Mouse (Mus musculus) forebrain, embryonic 12.5 days (tissue): ENCODE results near the gene Ccp110. TPM values are rescaled to one million over a fixed set of nuclear protein-coding genes. Genes with fewer than 3 reads are reported as not detected.

Experiments used
- ATAC-seq: fragments of 200-750 bp; cut with Nextera tagmentation; 2 replicates; pipeline ENCODE4 v1.8.0; 2017; ENCODE audit warnings: moderate TSS enrichment; ENCODE audit not compliant: low FRiP score
- H3K27ac ChIP-seq: fragments of 300-500 bp; sonication (generic); 2 replicates; pipeline ENCODE4 v1.5.1; 2016; ENCODE audit warnings: mild to moderate bottlenecking
- H3K27me3 ChIP-seq: fragments of 300-500 bp; sonication (generic); 2 replicates; pipeline ENCODE4 v1.6.1; 2016; ENCODE audit warnings: mild to moderate bottlenecking
- H3K36me3 ChIP-seq: fragments of 300-500 bp; sonication (generic); replicated peaks from 2 replicates; pipeline ENCODE4 v1.6.1; 2016; ENCODE audit warnings: mild to moderate bottlenecking
- H3K4me1 ChIP-seq: fragments of 300-500 bp; sonication (generic); 2 replicates; pipeline ENCODE4 v1.6.1; 2016
- H3K4me2 ChIP-seq: fragments of 300-500 bp; sonication (generic); 2 replicates; pipeline ENCODE4 v1.6.1; 2016; ENCODE audit warnings: mild to moderate bottlenecking, moderate library complexity
- H3K4me3 ChIP-seq: fragments of 300-500 bp; sonication (generic); replicated peaks from 2 replicates; pipeline ENCODE4 v1.5.1; 2016; ENCODE audit warnings: mild to moderate bottlenecking
- H3K9ac ChIP-seq: fragments of 300-500 bp; sonication (generic); 2 replicates; pipeline ENCODE4 v1.6.1; 2016; ENCODE audit warnings: mild to moderate bottlenecking
- H3K9me3 ChIP-seq: fragments of 300-500 bp; sonication (generic); 2 replicates; pipeline ENCODE4 v1.6.1; 2016
- WGBS: fragments of 180-500 bp; shearing (Covaris S2); methylation state at CpG from one replicate; pipeline ENCODE4 v1.1.7; 2016; 5-methylcytosine and 5-hydroxymethylcytosine counted together
- polyA plus RNA-seq: library from polyadenylated mRNA; unstranded; fragments of >200 nt; fragmentation: Nextera tagmentation; extraction: Ambion mirVana; gene quantifications from 2 replicates; pipeline ENCODE4 v1.2.1, GENCODE M21; 2016

Ccp110 gene
- polyA plus RNA-seq, 1 experiment from 2014 or later = 44.8 TPM

DNA sequence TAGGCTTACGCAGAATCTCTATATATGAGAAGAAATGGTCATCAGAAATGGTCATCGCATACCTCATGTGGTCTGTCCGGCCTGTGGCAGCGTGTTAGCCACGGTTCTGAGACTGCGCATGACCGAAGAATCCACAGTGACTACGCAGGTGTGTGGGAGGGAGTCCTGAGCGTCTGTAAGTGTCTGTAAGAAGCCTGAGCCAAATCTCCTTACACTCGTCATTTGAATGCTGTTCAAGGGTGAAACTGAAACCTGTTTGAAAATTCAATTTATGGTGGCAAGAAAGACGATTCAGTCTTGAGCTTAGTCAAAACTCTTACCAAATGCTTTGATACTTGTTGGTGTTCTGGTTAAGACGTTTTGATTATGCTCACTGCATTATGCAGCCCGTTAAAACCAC is 20.9 kb downstream of the Ccp110 start:
- Histone ChIP-seq H3K4me1 (no peaks in the 10 kb centered on the region), H3K9me3 (no peaks in the 10 kb centered on the region), H3K9ac (no peak overlapping the region), H3K4me2 (no peak overlapping the region), H3K4me3 (no peak overlapping the region), H3K27me3 (no peaks in the 10 kb centered on the region), H3K27ac (no peak overlapping the region), H3K36me3 (peaks cover 69% of the 10 kb centered on the region)
- WGBS = 87% methylated on average over 13 of the region's 13 CpGs
- no peak for ATAC-seq

DNA sequence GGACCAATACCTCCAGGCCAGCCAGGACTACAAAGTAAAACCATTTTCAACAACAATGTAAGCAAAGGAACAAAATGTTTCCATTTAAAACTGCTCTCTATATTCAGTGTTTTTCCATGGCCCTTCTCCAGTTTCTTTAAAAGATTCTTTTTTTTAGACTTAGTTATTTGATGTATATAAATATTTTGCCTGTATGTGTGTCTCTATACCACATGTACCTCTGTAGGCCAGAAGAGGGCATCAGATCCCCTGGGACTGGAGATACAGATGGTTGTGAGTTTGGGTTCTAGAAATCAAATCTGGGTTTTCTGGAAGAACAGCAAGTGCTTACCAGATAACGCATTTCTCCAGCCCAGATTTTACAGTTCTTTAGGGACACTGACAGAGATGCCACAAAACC is 26.4 kb downstream of the Ccp110 start:
- Histone ChIP-seq H3K4me3 (no peak overlapping the region), H3K9me3 (no peaks in the 10 kb centered on the region), H3K27ac (no peak overlapping the region), H3K4me2 (no peak overlapping the region), H3K27me3 (no peaks in the 10 kb centered on the region), H3K4me1 (peaks cover 13% of the 10 kb centered on the region), H3K36me3 (peaks cover 22% of the 10 kb centered on the region), H3K9ac (no peak overlapping the region)
- no peak for ATAC-seq
- WGBS = 71% methylated on average over 1 of the region's 1 CpGs

DNA sequence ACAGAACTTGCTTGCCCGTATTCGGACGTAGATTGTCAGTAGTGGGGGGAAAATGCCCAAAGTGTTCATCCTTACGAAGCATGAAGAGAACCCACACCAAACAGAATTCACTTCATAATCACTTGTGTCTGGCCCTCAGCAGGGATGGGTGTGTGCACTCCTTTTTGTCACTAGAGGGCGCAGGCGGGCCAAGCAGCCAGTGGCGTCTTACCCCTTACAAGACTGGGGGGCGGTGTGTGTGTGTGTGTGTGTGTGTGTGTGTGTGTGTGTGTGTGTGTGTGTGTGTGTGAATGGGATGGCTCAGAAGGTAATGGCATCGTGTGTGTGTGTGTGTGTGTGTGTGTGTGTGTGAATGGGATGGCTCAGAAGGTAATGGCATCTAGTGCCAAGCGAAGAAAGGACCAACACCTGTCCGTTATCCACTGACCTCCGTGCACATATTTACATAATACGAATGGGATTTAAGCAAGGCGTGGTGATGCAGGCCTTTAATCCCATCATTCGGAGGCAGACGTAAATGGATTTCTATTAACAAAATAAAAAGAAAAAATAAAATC is 27.7 kb downstream of the Ccp110 start, which contains the start of gene Vps35l:
Gene Vps35l, plus strand, starts transcription at position 252 of the 557 bp plus-strand sequence.
- Histone ChIP-seq H3K4me1 (peaks cover 13% of the 10 kb centered on the region), H3K36me3 (peaks cover 22% of the 10 kb centered on the region), H3K27me3 (no peaks in the 10 kb centered on the region), H3K9me3 (no peaks in the 10 kb centered on the region), H3K27ac (peak within 1 kb of the TSS; percentile 76), H3K9ac (peak within 1 kb of the TSS; percentile 75), H3K4me3 (peak within 1 kb of the TSS; percentile 73), H3K4me2 (peak within 1 kb of the TSS; percentile 66)
- peak; percentile 90 for ATAC-seq
- 1% methylated on average over 16 of the region's 16 CpGs for WGBS

DNA sequence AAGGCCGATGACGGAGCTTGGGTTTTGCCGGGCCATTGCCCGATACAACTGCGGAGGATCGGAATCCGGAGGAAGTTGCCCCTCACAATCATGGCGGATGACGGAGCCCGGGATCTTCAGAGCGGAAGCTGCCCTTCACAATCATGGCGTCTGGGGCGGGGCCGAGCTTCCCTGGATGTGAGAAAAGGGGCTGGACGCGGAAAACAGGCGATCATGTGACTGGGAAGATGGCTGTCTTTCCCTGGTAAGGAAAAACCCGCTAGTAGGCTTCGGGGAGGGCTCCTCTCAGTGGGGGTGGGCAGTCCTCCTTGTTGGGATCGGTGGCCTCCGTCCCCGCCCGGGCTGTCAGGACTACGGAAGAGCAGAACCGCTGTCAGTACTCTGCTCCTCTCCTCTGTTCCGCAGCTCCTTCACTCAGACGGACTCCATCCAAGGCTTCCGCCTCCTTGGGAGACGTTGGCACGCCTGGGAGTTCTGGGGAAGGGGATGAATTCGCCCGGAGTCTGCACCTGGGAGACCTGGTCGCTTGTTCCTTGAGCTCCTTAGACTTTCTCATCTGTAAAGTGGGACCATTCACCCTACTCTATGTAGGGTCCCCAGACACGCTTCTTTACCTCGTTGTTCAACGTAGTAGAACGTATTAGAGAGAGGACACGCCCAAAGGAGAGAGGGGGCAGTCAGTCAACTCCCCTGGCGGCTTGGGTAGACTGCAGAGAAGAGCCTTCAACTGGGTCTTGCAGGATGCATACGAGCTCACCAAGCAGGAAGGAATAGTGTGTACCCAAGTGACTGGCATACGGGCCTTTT is 28.4 kb downstream of the Ccp110 start:
- Histone ChIP-seq H3K27ac (peak overlapping the region; percentile 76), H3K9me3 (no peaks in the 10 kb centered on the region), H3K9ac (peak overlapping the region; percentile 75), H3K4me1 (peaks cover 13% of the 10 kb centered on the region), H3K36me3 (peaks cover 24% of the 10 kb centered on the region), H3K27me3 (no peaks in the 10 kb centered on the region), H3K4me3 (peak overlapping the region; percentile 73), H3K4me2 (peak overlapping the region; percentile 66)
- WGBS = 3% methylated on average over 41 of the region's 41 CpGs
- ATAC-seq = peak; percentile 96

GRCm38 (mm10) chr7:118742278-118742677 is 29.9 kb downstream of the Ccp110 start:
- Histone ChIP-seq H3K27ac (no peak overlapping the region), H3K4me1 (peaks cover 13% of the 10 kb centered on the region), H3K4me3 (no peak overlapping the region), H3K36me3 (peaks cover 31% of the 10 kb centered on the region), H3K27me3 (no peaks in the 10 kb centered on the region), H3K9ac (no peak overlapping the region), H3K9me3 (no peaks in the 10 kb centered on the region), H3K4me2 (no peak overlapping the region)
- ATAC-seq = no peak
- WGBS = 93% methylated on average over 6 of the region's 6 CpGs

DNA sequence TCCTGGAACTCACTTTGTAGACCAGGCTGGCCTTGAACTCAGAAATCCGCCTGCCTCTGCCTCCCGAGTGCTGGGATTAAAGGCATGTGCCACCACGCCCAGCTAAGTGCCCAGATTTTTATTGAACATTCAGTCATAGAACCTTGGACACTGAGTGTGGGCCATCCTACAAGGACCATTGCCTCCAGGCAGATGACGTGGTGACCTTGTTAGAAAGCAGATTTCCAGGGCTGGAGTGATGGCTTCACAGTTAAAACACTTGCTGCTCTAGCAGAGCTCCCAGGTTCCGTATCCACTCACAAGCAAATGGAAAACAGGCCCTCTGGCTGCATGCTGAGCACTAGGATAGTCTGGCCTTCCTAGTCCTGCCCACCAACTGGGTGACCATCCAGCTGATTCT is 32.4 kb downstream of the Ccp110 start:
- H3K9me3 ChIP-seq = no peaks in the 10 kb centered on the region
- no peak for ATAC-seq
- H3K27me3 ChIP-seq = no peaks in the 10 kb centered on the region
- no peak overlapping the region for H3K4me2 ChIP-seq
- H3K36me3 ChIP-seq = peaks cover 56% of the 10 kb centered on the region
- WGBS = 86% methylated on average over 5 of the region's 5 CpGs
- H3K4me1 ChIP-seq = peaks cover 13% of the 10 kb centered on the region
- no peak overlapping the region for H3K4me3 ChIP-seq
- no peak overlapping the region for H3K27ac ChIP-seq
- no peak overlapping the region for H3K9ac ChIP-seq

- H3K9ac ChIP-seq = no peak overlapping the region
- H3K4me2 ChIP-seq = no peak overlapping the region
- H3K9me3 ChIP-seq = no peaks in the 10 kb centered on the region
- ATAC-seq = no peak
- H3K36me3 ChIP-seq = peaks cover 84% of the 10 kb centered on the region
- 81% methylated on average over 12 of the region's 12 CpGs for WGBS
- no peak overlapping the region for H3K27ac ChIP-seq
- no peaks in the 10 kb centered on the region for H3K27me3 ChIP-seq
- H3K4me1 ChIP-seq = no peaks in the 10 kb centered on the region
- H3K4me3 ChIP-seq = no peak overlapping the region
Measured at GRCm38 (mm10) chr7:118747891-118748672, 35.7 kb downstream of the Ccp110 start.

- 84% methylated on average over 8 of the region's 8 CpGs for WGBS
- no peak for ATAC-seq
- Histone ChIP-seq H3K9me3 (no peaks in the 10 kb centered on the region), H3K4me3 (no peak overlapping the region), H3K9ac (no peak overlapping the region), H3K27me3 (no peaks in the 10 kb centered on the region), H3K36me3 (peaks cover 89% of the 10 kb centered on the region), H3K4me1 (no peaks in the 10 kb centered on the region), H3K4me2 (no peak overlapping the region), H3K27ac (no peak overlapping the region)
Measured at GRCm38 (mm10) chr7:118749706-118750105, 37.4 kb downstream of the Ccp110 start.

DNA sequence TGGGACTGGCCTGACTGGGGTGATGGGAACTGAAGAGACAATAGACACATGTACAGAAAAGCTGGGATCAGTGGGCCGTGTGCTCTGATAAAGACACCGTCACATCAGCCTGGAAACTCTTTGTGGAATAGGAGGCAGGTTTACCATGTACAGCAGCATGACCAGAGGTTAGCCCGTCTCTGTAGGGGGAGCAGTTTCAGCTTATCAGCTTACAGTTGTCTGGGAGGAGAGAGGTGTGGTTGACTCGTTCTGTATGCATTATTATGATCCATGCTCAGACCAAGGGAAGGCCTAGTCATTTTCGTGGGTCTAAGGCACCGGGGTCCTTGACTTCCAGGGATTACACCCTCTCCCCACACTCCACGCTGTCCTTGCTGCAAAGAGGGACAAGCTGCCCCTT is 39.3 kb downstream of the Ccp110 start:
- Histone ChIP-seq H3K9me3 (no peaks in the 10 kb centered on the region), H3K9ac (no peak overlapping the region), H3K4me3 (no peak overlapping the region), H3K36me3 (peaks cover 85% of the 10 kb centered on the region), H3K27me3 (no peaks in the 10 kb centered on the region), H3K27ac (no peak overlapping the region), H3K4me1 (no peaks in the 10 kb centered on the region), H3K4me2 (no peak overlapping the region)
- ATAC-seq = no peak
- WGBS = 87% methylated on average over 7 of the region's 7 CpGs

DNA sequence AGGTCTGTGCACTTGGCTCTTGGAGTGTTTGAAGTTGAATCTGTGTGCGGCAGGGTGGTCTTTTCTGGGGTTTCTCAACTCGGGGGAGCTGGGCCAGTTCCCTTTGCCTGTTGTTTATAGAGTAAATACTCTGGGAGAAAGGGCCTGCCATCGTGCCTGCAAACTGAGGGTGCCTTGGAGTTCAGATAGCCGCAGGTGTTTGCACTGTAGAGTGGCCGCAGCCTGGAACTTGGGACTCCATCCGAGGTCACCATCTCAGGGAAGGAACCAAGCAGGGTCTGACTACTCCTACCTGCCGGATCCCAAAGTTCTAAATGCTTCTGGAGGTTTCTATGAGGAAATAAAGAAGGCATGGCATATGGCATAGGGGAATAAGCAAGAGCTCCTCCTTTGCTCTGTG is 43.4 kb downstream of the Ccp110 start:
- 94% methylated on average over 7 of the region's 7 CpGs for WGBS
- H3K4me3 ChIP-seq = no peak overlapping the region
- ATAC-seq = no peak
- H3K27ac ChIP-seq = no peak overlapping the region
- H3K4me2 ChIP-seq = no peak overlapping the region
- H3K9ac ChIP-seq = no peak overlapping the region
- H3K9me3 ChIP-seq = no peaks in the 10 kb centered on the region
- H3K27me3 ChIP-seq = no peaks in the 10 kb centered on the region
- H3K36me3 ChIP-seq = peaks cover 65% of the 10 kb centered on the region
- no peaks in the 10 kb centered on the region for H3K4me1 ChIP-seq

DNA sequence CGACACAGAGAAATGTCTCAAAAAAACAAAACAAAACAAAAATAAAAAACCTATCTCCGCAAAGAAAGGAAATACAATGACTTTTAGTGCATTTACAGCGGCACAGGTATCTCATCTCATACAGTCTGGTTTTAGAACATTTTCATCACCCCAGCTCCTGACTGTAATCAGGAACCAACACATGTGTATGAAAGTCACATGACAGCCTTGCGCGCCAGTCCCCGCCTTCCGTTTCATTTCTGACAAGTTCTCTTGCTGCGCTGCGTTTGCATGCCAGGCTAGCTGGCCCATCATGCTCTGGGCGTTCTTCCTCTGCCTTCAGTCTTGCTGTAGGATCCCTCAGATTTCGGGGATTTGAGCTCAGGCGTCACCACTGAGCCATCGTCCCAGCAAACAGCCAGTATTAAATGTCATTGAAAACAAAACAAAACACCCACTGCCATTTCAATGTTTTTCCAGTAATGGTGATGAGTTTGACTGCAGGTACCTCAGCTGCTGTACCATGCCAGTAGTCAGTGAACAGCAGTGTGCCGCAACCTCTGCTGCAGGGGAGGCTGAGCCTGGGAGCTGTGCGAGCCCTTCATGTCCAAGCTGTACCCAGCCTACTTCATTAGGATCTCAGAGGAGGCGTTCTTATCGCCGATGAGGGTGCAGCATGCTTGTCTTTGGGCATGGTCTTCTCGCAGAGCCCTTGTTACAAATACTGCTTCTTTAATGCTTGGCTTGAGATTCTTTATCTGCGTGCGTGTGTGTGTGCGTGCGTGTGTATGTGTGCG is 44.3 kb downstream of the Ccp110 start:
- no peak for ATAC-seq
- 95% methylated on average over 24 of the region's 24 CpGs for WGBS
- Histone ChIP-seq H3K9me3 (no peaks in the 10 kb centered on the region), H3K4me3 (no peak overlapping the region), H3K27me3 (no peaks in the 10 kb centered on the region), H3K27ac (no peak overlapping the region), H3K9ac (no peak overlapping the region), H3K36me3 (peaks cover 66% of the 10 kb centered on the region), H3K4me1 (no peaks in the 10 kb centered on the region), H3K4me2 (no peak overlapping the region)

DNA sequence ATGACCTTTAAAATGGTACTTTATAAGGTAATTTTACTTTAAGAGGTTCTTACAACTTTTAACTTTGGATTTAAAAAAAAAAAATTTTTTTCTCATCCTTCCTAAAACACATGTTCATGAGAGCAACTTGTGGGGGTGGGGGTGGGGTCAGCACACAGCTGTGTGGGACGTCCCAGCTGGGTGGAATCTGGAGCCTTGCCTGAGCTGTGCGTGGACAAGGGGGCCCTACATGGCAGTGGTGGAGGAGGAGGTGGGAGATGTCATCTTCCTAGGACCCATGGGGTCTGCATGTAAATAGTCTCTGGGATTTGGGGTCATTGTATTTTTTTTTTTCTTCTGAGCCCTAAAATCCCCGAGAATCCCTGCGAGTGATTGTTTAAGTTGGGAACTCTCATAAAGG is 46.0 kb downstream of the Ccp110 start:
- no peaks in the 10 kb centered on the region for H3K9me3 ChIP-seq
- ATAC-seq = no peak
- peaks cover 62% of the 10 kb centered on the region for H3K36me3 ChIP-seq
- no peak overlapping the region for H3K4me2 ChIP-seq
- no peaks in the 10 kb centered on the region for H3K4me1 ChIP-seq
- H3K9ac ChIP-seq = no peak overlapping the region
- 75% methylated on average over 4 of the region's 4 CpGs for WGBS
- no peak overlapping the region for H3K4me3 ChIP-seq
- H3K27ac ChIP-seq = 0 out of 2 replicates have a peak overlapping the region, but pooled peaks have one; percentile 31
- no peaks in the 10 kb centered on the region for H3K27me3 ChIP-seq
